Mouse (Mus musculus): ENCODE data around the gene Rem2.

The Rem2 gene

DNA sequence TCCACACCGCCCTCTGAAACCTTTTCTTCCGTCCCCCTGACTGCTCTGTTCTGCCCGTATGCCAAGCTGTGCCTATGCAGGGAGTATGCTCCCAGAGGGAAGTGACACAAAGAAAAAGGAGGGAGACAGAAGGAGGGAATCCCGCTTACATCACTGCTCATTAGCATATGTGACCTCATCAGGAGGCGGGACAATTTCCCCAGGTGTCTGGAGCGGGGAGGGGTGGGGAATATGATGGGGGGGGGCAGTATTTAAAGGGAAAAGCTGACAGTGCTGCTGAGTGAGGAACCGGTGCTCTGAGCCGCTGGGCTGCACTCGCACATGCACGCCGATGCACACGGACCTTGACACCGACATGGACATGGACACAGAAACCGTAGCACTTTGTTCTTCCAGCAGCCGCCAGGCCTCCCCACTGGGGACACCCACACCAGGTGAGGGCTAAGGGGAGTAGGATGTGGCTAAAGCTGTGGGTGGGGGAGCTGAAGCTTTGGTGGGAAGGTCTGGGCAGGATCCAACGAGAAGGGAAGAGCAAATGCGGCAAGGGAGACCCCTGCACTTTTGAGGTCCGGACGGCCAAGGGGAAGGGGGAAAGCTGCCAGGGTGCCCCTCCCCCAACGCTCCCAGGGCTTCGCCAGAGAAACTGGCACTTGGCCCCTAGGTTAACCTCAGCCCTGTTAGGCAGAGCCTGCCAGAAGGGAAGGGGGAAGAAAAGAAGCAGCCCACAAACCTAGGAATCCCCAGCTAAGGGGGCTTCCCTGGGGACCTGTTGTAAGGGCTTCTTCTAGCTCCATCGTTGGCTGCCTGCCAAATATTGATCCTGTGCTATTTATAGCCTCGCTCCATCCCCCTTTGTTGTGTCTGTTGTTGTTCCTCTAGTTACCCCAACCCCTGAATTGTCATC, at the start of gene Rem2:
Gene Rem2, plus strand, starts transcription at position 160 of the 904 bp plus-strand sequence.
- no peak for DNase-seq (ENCODE audit: low spot score)

GRCm38 (mm10) chr14:54426689-54427398, 49.1 kb upstream of the Rem2 start, which contains the start of gene Mrpl52:
TSS of gene Mrpl52 (plus strand) at chr14:54426909.
- DNase-seq (ENCODE audit: low spot score) = peak; percentile 91

- no peak for DNase-seq (ENCODE audit: low spot score)
Measured at GRCm38 (mm10) chr14:54427696-54428095, 48.2 kb upstream of the Rem2 start.

- DNase-seq (ENCODE audit: low spot score) = no peak
Measured at GRCm38 (mm10) chr14:54428421-54428820, 47.5 kb upstream of the Rem2 start.

DNA sequence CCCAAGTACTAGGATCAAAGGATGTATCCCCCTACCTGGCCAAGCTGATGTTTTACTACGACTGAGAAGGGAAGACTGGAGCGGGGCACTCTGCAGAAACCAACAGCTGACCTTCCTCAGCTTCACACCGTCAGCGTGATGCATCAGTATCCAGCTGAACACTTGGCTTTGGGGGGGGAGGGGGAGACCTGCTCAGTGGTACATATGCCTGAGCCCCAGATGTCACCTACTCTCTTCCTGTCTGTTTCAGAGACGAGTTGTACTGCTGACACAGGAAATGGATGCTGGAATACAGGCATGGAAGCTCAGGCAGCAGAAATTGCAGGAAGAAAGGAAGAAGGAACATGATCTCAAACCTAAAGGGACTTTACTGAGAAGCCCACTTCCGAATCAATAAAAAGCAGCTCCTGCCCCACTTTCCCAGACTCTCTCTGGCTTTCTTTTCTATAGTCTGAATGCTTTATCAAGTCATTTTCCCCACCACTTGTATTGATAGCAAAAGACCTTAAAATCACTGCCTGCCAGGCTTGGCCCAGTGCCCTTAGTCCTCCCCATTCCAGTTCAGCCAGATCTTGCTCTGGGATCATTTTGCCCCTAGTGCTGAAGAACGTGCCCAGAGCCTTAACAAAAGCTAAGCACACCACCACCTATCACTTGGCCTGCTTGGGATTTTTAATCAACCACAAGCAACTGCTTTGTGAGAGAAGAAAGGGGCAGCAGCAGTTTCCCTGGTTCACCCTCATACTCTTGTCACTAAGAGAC, 46.4 kb upstream of the Rem2 start:
- no peak for DNase-seq (ENCODE audit: low spot score)

GRCm38 (mm10) chr14:54430406-54431145, 45.3 kb upstream of the Rem2 start:
- DNase-seq (ENCODE audit: low spot score) = no peak

DNA sequence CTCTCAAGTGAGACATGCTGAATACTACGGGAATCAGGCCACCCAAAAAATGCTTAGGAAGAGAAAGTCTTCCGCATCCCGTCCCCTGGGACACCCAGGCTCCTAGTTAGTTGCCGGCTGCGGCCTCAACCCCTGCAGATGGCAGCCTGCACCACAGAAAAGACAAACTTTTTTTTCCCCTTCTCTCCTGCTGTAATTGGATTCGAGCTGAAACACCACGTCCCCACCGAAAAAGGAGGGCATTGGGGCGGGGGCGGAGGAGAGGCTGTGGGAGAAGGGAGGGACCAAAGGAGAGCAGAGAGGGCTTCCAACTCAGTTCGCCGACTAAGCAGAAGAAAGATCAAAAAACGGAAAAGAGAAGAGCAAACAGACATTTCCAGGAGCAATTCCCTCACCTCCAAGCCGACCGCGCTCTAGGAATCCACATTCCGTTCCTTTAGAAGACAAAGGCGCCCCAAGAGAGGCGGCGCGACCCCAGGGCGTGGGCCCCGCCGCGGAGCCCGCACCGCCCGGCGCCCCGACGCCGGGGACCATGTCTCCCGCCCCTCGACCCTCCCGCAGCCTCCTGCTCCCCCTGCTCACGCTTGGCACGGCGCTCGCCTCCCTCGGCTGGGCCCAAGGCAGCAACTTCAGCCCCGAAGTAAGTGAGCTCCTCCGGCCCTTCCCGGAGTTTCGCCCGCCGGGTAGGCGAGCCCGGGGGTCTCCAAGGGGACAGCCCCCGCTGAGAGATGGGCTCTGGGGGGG, 44.4 kb upstream of the Rem2 start, which contains the start of gene Mmp14:
Gene Mmp14, plus strand, starts transcription at position 279 of the 744 bp plus-strand sequence.
- DNase-seq (ENCODE audit: low spot score) = peak; percentile 80

DNA sequence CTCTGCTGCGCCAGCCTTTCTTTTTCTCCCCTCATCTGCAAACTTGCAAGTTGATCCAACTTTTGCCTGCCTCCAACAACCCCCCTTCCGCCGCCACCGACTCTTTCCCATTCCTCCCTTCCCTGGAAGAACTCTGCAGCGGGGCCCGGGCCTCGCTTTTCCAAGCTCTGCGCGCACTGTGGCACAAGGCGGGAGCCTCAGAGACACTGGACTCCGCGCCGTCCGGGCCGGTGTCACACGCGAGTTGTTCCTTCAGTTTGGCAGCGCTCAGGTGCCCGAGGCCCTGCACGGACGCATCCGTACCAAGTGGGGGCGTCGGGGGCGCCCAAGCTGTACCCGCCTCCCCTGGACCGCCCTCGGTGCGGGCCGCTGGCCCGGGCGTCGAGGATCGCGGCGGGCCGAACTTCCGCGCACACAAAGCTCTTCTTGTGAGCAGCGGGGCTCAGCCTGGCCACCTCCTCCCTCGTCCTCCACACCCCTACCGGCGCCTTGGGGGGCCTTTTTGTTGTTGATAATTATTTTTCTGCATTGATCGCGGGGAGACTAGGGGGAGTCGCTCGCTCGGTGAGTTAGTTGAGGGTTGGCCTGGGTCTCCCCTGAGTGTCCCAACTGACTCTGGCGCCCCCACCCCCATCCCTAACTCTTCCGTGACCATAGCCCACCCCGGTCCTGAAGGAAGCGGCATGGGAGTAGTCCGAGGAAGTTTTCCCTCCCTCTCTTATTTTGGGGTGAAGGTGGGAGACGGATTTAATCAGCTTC, 43.6 kb upstream of the Rem2 start:
- no peak for DNase-seq (ENCODE audit: low spot score)

DNA sequence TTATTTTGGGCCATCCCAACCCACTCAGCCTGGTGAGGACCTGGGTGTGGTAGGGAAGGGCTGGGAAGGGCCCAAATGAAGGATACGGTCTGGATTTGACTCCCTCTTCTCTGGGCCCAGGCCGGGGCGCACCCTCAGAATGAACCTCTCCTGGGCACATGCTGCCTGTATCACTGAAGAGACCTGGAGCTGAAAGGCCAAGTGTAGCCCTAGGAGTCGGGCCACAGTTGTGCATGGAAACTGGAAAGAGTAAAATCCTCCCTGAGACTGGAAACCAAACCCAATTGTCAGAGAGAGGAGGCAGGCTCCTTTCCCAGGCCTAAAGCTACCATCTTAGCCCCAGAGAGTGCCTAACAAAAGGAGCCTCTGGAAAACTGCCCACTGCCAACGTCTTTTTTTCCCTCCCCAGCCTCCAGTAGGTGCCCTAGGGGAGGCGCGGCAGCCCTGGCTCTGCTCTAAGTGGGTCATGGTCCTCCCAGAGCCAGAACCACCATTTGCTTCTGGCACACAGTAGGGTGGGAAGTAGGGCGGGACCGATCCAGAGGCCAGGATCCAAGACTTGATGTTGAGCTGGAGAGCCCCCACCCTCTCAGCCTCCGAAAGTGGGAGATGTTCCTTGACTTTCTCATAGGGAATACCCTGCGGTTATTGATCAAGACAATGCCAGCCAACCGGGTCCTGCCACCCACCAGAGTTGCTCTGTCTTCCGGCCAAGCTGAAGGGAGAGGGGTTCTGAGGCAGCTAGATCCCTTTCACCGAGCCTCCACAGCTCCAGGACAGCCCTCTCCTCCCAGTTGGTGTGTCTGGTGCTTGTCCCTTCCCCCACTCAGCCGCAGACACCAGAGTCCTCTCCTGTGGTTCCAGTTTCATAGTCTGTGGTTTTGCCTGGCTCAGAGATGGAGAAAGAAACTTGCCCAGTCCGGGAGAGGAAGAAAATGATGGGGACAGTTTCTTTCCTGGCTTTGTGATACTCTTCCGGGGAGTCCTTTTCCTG, 42.8 kb upstream of the Rem2 start:
- no peak for DNase-seq (ENCODE audit: low spot score)

- no peak for DNase-seq (ENCODE audit: low spot score)
Measured at GRCm38 (mm10) chr14:54433941-54434531, 41.9 kb upstream of the Rem2 start.

- no peak for DNase-seq (ENCODE audit: low spot score)
Measured at GRCm38 (mm10) chr14:54435194-54435918, 40.5 kb upstream of the Rem2 start.

DNA sequence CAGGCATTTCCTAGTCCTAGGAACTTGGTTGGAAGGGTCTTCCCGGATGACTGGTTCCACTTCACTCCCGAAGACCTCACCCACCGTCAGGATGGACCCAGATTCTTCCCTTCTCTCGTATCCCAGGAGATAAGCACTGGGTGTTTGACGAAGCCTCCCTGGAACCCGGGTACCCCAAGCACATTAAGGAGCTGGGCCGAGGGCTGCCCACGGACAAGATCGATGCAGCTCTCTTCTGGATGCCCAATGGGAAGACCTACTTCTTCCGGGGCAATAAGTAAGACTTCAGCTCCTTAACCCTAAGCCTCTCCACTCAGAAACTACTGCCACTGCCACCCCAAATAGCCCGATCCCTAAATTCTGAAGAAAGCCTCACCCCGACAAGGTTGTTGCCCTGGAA, 36.7 kb upstream of the Rem2 start:
- DNase-seq (ENCODE audit: low spot score) = no peak

- DNase-seq (ENCODE audit: low spot score) = no peak
Measured at GRCm38 (mm10) chr14:54439610-54440009, 36.3 kb upstream of the Rem2 start.

GRCm38 (mm10) chr14:54440538-54440937, 35.4 kb upstream of the Rem2 start:
- no peak for DNase-seq (ENCODE audit: low spot score)

GRCm38 (mm10) chr14:54441365-54441764, 34.5 kb upstream of the Rem2 start:
- no peak for DNase-seq (ENCODE audit: low spot score)

DNA sequence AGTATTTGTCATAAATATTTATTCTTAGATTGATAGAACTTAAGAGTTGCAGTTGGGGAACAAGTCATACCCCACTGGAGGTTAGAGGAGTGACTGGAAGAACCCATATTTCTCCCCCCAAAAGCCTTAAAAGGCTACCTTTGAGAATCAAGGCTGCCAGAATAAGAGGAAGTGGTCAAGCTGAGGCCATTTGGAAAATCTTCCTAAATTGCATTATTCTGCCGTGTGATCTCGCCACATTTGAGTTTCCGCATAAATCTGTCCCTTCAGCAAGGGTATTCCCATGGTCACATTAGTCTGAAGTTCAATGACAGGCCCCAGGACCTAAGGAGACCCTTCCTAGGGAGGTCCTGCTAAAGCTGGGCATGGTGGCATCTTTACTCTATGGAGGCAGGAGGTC, 33.4 kb upstream of the Rem2 start:
- no peak for DNase-seq (ENCODE audit: low spot score)

GRCm38 (mm10) chr14:54443196-54443595, 32.7 kb upstream of the Rem2 start:
- DNase-seq (ENCODE audit: low spot score) = peak; percentile 51

Measured in testis, postnatal 14 days (tissue).